In the genomic region with DNA sequence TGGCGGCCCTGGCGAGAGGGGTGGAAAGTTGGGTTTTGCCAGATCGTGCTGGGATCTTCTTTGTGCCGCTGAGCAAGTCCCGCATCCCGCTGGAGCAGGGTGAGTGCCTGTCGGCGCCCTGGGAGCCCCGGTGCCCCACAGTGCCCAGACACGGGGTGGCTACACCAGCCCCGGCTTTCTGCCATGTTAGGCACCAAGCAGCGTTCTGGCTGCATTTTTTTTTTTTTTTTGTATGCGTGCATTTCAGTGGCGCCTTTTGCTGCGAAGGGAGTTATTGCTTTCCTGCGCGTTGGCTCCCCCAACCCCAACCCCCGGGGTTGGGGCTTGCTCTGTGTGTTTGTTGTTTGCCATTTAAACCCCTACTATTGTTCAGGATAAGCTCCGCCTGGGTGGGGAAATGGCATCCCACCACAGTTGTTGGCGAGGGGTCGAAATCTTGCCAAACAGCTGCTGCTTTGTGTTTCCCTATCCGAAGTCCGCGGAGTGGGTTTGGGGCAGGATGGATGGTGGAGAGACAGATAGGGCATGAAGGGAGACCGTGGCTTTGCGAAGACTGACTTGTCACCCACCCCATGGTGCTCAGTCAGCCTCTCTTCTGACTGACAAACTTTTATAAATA, we compare ENCODE assay signal across 9 mouse cellular contexts. TPM values are rescaled to one million over a fixed set of nuclear protein-coding genes. Genes with fewer than 3 reads are reported as not detected.
DNase-seq lines count a peak whose midpoint lies in the region; ATAC-seq and TF ChIP-seq lines count a peak whose summit lies in the region.
"Had no signal": no experiment of that assay in that cellular context is flagged by ENCODE, and none has a peak within 500 bp of the region (broad histone marks: within the 10 kb centered on the region; RNA-seq: fewer than 3 reads in every experiment).

No protein-coding gene starts in this region.

- 20% methylated on average over 26 of the region's 26 CpGs for WGBS in intestine, postnatal 0 days
- WGBS in neural tube, embryonic 12.5 days, result 18% methylated on average over 26 of the region's 26 CpGs

- H3K27me3 ChIP-seq in megakaryocyte, embryonic 14.5 days (replicated peaks), result peaks cover 50% of the 10 kb centered on the region
- peaks cover 17% of the 10 kb centered on the region for H3K27me3 ChIP-seq in intestine, postnatal 0 days (replicated peaks; ENCODE audit: control insufficient read depth, insufficient read depth, low read length)
- peaks cover 17% of the 10 kb centered on the region; the same call in 1 of the 2 replicates for H3K27me3 ChIP-seq in neural tube, embryonic 12.5 days (replicated peaks)

- no peaks in the 10 kb centered on the region for H3K9me3 ChIP-seq in megakaryocyte, embryonic 14.5 days
- no peaks in the 10 kb centered on the region for H3K9me3 ChIP-seq in intestine, postnatal 0 days (ENCODE audit: control insufficient read depth)
- H3K9me3 ChIP-seq in neural tube, embryonic 12.5 days, result no peaks in the 10 kb centered on the region

- H3K36me3 ChIP-seq in megakaryocyte, embryonic 14.5 days (replicated peaks; ENCODE audit: low read length), result no peaks in the 10 kb centered on the region
- H3K36me3 ChIP-seq in intestine, postnatal 0 days (ENCODE audit: control insufficient read depth, insufficient read depth), result no peaks in the 10 kb centered on the region
- no peaks in the 10 kb centered on the region for H3K36me3 ChIP-seq in neural tube, embryonic 12.5 days

- ATAC-seq in megakaryocyte, adult 5-6 weeks (ENCODE audit: poor library complexity, severe bottlenecking), result no peak
- no peak for ATAC-seq in intestine, postnatal 0 days
- ATAC-seq in neural tube, embryonic 12.5 days (ENCODE audit: low FRiP score, low read depth), result peak; percentile 38

- H3K9ac ChIP-seq in intestine, postnatal 0 days (ENCODE audit: low read depth, low read length), result 0 out of 2 replicates have a peak overlapping the region, but pooled peaks have one; percentile 34
- peak overlapping the region; percentile 75 for H3K9ac ChIP-seq in neural tube, embryonic 12.5 days

- DNase-seq in cerebellum, postnatal 14 days, result peak; percentile 43 to 50
- DNase-seq in cerebellum, adult 9-10 months, result no peak
- no peak for DNase-seq in cerebellum, postnatal 36 days
- DNase-seq in ovary, postnatal 36 days (ENCODE audit: low spot score), result no peak

- H3K4me1 ChIP-seq in megakaryocyte, embryonic 14.5 days, result peaks cover 3% of the 10 kb centered on the region; the same call in 1 of the 2 replicates
- no peaks in the 10 kb centered on the region for H3K4me1 ChIP-seq in intestine, postnatal 0 days (replicated peaks; ENCODE audit: control insufficient read depth, insufficient read depth, low read length)
- peaks cover under 1% of the 10 kb centered on the region; the same call in 1 of the 2 replicates for H3K4me1 ChIP-seq in neural tube, embryonic 12.5 days

- 0 out of 2 replicates have a peak overlapping the region, but pooled peaks have one; percentile 3 for H3K27ac ChIP-seq in intestine, postnatal 0 days (ENCODE audit: low read depth, low read length)
- H3K27ac ChIP-seq in neural tube, embryonic 12.5 days, result 0 out of 2 replicates have a peak overlapping the region, but pooled peaks have one; percentile 53

- peak overlapping the region; percentile 80 for H3K4me2 ChIP-seq in intestine, postnatal 0 days (replicated peaks; ENCODE audit: low read depth)
- H3K4me2 ChIP-seq in neural tube, embryonic 12.5 days (replicated peaks), result peak overlapping the region; percentile 74

- peak overlapping the region; percentile 90 for H3K4me3 ChIP-seq in megakaryocyte, embryonic 14.5 days (replicated peaks)
- peak overlapping the region; percentile 51 for H3K4me3 ChIP-seq in intestine, postnatal 0 days (ENCODE audit: low read depth, low read length)
- peak overlapping the region; percentile 58 for H3K4me3 ChIP-seq in neural tube, embryonic 12.5 days

- no peak for TF ChIP-seq CTCF in intestine, postnatal 0 days (IDR thresholded peaks at IDR 0.05; ENCODE audit: low read depth)

RNA-seq across cellular contexts. Expression of a gene that starts 1.0 kb away (rescaled TPM):
- polyA plus RNA-seq in megakaryocyte, embryonic 14.5 days (2012; ENCODE audit: insufficient read depth, low replicate concordance), result 0.66 and 1.0 TPM in 2 replicates
- 0.21 TPM in 1 of 2 replicates, not detected in the other for total RNA-seq in megakaryocyte, adult 5-6 weeks (2015)
- not detected in 2 replicates for total RNA-seq in megakaryocyte, adult 5-6 weeks (2017)
- 4.4 and 5.0 TPM in 2 replicates for polyA plus RNA-seq in intestine, postnatal 0 days (2015; fragmentation: Nextera tagmentation; extraction: Ambion mirVana)
- polyA plus RNA-seq in neural tube, embryonic 12.5 days (2016; fragmentation: Nextera tagmentation; extraction: Ambion mirVana), result 12.3 and 15.9 TPM in 2 replicates
- polyA plus RNA-seq: erythroblast, embryonic 14.5 days had no signal

Comparison
In these comparisons a context has a peak if more than half of its experiments do, and no peak if none do; other contexts are left out.
1. DNase-seq: peak in cerebellum, postnatal 14 days (2 of 2); none in cerebellum, adult 9-10 months (single experiment), cerebellum, postnatal 36 days (0 of 2) and ovary, postnatal 36 days (single experiment).
2. Peak in every context shown above with its lines, with median percentiles within 50 percentile points of each other: H3K4me3 ChIP-seq.